Mouse (Mus musculus) ZHBTc4 (cell line): ENCODE data around the gene BC061212.
"Not testable (repeated sequence)": the region's sequence is repeated elsewhere in the genome, so short reads cannot be mapped to it uniquely, and the experiment has no call there.

Experiments
- DNase-seq: peaks from one replicate; pipeline ENCODE4 v3.0.0-alpha.2; 2011; ENCODE audit warnings: low read depth, low spot score

The BC061212 gene

DNA sequence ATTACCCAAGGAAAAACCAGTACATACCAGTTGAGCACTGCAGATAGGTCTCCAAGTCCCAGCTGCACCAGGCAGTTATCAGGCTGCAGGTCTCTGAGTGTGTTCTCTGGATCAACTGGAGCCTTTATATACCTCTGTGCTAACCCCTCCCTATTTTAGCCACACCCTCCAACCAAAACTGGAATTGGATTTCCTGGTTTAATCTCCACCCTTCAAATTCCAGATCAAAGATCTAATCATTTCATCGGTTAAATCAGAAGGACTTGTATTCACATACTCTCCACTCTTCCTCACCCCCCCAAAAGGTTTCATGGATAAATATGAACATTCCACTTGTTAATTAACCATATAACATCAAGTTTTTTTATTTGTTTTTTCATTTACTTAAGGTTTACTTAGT is at the start of gene BC061212:
TSS of gene BC061212 (minus strand) at position 101 of the 400 bp plus-strand sequence.
- not testable (repeated sequence) for DNase-seq

DNA sequence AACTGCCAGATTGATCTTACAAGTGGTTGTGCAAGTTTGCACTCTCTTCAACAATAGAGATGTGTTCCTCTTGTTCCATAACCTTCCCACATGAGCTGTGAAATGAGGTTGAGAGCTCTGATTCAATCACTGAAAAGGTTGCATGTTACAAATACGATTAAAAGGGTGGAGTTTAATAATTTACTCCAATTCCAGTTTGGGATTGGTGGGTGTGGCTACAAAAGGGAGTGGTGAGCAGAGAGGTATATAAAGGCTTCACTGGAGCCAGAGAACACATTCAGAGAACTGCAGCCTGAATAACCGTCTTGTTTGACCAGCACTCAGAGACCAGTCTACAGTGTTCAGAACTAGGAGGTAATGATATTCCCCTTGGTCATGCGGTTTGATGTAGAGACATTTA is 5.7 kb upstream of the BC061212 start, which contains the start of gene Gm6351:
TSS of gene Gm6351 (plus strand) at position 301 of the 400 bp plus-strand sequence.
- DNase-seq, result not testable (repeated sequence)
